Mouse (Mus musculus): ENCODE measurements around the gene Plscr3.

The Plscr3 gene

DNA sequence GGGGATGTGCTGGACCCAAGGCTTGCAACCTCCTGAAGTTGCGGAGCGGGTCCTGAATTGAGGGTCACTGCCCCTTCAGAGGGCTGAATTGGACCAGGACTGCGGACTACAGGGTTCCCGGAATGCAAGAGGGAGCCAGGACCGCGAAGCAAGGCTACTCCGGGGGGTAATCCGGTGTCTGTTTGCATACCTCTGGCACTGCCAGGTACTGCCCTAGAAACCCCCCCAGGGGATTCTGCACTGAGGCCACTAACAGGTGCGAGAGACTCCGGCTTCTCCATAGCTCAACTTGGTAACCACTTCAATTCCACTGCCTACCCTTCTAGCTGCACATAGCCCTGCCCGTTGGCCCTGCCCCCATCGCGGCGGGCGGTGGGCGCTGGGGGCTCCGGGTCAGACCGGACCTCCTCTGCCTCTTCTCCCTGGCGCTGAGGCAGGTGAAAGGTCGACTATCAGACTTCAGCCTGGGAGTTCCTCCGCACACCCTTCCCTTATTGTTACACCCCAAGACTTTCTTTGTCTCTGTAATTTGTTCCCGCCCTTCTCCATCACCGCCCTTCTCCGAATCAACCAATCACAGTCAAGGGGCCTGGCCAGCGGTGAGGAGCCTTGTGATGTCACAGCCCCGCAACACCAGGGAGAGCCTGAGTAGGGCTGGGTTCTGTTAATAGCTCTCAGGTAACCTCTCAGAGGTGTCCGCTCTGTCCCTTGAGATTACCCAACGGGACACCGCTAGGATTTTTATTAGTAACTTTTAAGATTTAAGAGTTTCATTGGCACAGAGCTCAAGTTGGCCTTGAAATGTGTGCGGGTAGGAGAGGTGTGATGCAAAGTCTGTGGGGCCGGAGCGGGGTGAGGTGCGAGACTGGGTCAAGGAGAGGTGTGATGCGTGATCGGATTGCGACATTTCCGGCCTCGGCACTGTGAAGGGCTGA lies 54.6 kb downstream of the Plscr3 start, which contains the start of the genes 2810408A11Rik and Neurl4:
Gene 2810408A11Rik (minus strand): TSS at position 517 of the 935 bp plus-strand sequence.
Gene Neurl4 (plus strand): TSS at position 602 of the 935 bp plus-strand sequence.
- DNase-seq, result peak; percentile 87 to 90

GRCm38 (mm10) chr11:69901406-69901846 lies 55.2 kb downstream of the Plscr3 start:
- peak; percentile 85 for DNase-seq
